Mouse (Mus musculus) cerebellum, postnatal 4 days (tissue): ENCODE results near the gene Usp10.

ENCODE experiments used
- DNase-seq, 2 experiments: peaks; one replicate each; pipeline ENCODE4 v3.0.0; 2022; ENCODE audit warnings: low spot score in 2 of 2, mixed read lengths in 1 of 2

The Usp10 gene

DNA sequence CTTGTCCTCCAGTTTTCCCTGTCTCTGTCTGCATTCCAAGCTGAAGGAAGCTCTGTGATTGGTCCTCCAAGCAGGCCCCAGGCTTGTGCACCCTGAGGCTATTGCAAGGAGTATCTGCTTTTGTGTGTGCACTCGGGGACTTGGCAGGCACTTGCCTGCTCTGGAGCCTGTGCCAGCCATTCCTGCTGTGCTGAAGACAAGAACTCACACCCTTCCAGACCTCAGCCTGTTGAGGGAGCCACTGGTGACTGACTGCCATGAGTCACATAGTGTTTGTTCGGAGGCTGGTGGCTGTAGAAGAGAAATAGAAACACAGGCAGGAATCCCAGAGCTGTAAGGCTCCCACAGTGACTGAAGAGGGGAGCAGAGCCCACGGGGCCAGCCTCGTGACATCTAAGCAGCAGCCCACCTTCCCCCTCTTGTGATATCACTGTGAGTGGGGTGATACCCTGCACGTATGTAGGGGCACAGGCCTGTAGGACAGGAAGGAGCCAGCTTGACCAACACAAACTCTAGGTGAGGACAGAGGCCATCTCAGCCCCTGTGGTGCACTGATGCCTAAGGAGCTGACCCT lies 50.5 kb downstream of the Usp10 start:
- peak in 1 of 2 experiments; percentile 74 for DNase-seq

DNA sequence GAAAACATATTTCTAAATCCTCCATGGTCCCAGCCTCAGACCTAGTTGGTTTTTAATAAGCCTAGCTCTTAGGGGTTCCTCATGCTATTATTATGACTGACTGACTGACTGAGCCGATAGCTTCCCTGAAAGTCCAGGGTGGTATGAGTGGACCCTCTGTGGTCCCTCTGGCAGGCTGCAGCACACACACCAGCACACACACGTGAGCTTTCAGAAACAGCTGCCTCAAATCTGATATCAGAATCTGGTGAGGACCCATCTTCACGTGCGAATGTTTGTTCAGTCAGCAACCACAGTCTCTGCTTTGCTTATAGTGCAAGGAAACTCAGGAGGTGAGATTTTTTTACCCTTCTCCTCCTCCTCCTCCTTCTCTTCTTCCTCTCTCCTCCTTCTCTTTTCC lies 54.7 kb downstream of the Usp10 start:
- no peak for DNase-seq

DNA sequence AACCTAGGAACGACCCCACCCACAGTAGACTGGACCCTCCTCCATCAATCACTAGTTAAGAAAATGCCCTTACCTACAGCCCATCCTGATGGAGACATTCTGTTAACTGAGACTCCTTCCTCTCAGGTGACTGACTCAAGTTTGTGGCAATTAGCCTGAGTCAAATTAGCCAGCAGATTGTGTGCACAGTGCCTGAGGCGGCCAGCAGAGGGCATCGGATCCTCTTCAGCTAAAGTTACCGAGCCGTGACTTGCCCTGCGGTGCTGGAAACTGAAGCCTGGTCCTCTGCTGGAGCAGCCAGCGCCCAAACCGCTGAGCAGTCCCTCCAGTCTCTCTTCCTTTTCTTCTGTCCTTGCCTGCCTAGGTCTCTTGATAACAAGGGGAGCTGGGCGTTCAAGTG lies 57.3 kb downstream of the Usp10 start:
- DNase-seq: no peak

DNA sequence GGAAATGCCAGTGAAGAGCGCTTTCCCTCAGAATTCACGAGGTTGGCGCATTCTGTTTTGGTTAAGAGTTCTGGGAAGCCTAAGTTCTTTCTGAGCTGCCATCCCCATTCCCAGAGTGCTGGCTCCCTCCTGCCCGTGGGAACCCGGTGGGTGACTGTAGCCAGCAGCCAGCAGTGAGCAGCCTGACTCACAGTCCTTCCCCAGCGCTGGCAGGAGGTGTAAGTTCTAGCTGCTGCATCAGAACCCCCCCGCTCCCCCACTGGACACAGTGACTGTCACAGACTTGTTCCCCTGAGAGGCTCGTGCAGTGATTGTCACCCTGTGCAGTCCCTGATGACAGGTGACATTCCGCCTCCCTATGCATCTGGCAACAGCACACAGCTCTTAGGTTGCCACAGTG lies 60.0 kb downstream of the Usp10 start:
- no peak for DNase-seq

DNA sequence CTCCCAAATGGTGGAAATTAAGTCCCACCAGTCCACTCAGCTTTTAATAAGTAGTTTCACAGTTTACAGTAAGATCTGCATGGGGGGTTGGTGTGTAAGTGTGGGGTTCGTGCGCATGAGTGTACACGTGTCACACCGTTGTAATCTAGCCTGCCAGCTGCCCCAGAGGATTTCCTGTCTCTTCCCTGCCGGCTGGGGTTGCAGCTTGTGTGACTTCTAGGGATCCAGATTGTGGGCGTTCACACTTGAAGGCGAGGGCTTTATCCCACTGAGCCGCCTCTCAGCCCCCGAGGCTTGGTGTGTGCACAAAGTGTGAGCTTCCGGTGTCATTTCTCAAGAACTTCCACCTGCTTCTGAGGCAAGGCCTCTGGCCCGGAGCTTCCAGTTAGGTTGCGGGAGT lies 62.4 kb downstream of the Usp10 start:
- DNase-seq: no peak

DNA sequence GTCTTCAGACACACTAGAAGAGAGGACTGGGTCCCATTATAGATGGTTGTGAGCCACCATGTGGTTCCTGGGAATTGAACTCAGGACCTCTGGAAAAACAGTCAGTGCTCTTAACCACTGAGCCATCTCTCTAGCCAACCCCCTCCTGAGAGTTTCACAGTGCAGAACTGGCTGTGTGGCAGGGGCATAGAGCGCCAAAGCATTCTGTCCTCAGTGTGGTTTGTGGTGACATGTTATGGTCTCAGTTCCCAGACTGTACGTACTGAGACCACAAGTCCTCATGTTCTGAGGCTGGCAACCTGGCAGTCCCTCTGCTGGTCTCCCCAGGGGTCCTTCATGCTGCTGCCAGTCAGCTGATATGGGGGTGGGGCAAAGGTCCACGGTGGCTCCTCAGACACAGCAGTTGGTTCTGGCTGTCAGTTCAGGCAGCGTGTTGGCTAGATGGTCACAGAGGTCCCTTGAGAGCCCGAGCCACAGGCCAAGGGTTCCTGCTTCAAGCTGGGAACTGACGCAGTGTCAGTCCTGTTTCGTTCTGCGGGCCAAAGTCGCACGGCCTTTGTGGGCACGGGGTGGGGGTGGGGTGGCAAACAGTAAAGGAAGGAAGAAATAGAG lies 68.7 kb downstream of the Usp10 start:
- DNase-seq: no peak

DNA sequence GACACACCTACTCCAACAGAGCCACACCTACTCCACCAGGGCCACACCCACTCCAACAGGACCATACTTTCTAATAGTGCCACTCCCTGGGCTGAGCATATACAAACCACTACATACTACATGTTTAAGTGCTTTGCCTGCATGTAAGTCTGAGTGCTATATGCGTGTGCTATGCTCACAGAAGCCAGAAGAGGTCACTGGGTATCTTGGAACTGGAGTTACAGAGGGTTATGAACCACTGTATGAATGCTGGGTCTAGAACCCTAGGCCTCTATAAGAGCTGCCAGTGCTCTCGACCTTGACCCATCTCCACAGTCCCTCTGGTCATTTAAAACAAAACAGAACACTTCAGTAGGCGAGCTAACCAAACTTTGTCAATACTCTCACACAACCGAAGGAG lies 71.1 kb downstream of the Usp10 start:
- no peak for DNase-seq

DNA sequence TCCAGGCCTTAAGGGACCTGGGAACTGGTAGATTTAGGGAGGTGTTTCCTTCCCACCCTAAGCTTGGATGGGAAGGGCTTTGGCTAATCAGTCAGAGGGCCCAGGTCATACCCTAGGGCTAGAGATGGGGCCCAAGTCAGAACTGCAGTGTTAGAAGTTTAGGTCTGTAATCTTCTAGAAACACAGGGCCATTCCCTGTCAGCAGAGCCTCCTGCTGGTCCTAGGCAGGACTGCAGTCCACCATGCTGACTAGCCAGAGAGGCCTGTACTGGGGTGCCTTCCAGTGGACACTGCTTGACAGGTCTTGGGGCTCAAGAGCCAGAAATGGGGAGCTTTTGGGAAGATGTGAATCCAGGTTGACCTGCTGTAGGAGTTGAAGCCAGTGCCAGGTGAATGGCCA lies 73.9 kb downstream of the Usp10 start:
- DNase-seq: no peak

DNA sequence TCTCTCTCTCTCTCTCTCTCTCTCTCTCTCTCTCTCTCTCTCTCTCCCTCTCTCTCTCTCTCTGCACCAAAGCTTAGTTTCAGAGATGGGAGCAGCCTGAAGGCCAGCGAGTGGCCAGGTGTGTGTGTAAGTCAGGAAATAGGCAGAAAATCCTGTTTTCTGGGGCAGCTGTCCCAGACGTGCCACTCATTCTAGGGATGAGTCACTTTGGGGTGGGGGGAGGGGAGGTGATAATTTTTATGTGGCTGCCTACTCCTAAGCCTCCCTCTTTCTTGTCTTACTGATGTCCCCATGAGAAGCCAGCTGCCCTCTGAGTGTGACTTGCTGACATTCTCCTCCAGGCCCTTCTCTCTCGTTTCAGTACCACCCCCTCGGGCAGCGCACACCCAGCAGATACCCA lies 76.0 kb downstream of the Usp10 start:
- no peak for DNase-seq

DNA sequence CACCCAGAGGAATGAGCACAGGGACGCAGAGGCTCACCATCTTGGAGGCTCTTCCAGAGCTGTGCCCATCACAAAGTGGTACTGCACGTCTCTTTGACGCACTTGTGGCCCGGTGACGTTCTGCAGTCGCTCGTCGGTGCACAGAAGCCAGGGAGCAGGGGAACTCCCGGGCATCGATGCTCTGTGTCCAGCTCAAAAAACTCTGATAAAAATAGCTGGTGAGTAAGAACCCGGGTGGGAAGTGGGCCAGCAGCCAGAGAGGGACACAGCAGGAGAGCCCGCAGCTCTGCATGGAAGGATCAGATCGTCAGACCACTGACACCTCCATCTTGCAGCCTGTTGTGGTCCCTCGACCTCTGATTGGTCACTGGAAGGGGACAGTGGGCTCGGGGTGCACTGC lies 77.9 kb downstream of the Usp10 start:
- DNase-seq: no peak

DNA sequence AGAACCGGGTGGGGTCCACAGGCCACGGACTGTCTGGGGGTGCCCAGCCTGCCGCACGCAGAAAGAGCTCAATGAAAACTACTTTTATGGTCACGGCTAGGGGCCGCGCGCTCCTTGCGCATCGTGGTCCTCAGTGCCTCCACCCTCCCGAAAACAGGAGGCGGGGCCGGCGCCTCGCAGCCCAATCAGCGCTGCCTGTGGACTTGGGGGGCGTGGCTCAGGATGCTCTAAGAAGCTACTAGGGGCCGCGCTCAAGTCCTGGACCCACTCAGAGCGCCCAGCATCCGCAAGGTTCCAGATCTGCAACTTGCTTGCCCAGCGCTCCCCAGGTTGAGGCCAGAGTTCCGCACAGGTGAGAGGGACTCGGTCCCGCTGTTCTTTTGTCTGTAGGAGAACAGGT lies 82.1 kb downstream of the Usp10 start, which contains the start of gene Crispld2:
Gene Crispld2 (plus strand): TSS at position 190 of the 400 bp plus-strand sequence.
- DNase-seq: peak; percentile 56 to 80

DNA sequence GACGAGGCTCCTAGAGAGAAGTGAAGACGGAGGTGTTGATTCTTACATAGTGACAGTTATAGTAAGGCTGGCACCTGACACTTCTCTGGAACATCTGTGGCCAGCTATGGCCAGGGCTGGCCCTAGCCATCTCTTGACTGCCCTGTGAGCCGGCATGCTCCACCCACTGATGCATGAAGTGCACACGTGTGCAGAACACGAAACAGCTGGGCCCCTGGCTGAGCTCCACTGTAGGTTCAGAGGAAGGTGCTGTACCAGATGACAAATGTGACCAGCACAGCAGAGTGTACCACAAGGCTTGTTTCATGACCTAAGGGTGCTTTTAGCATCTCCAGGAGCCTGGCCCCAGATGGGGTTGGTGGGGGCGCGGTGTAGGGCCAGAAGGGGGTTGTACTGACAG lies 84.0 kb downstream of the Usp10 start:
- no peak for DNase-seq

DNA sequence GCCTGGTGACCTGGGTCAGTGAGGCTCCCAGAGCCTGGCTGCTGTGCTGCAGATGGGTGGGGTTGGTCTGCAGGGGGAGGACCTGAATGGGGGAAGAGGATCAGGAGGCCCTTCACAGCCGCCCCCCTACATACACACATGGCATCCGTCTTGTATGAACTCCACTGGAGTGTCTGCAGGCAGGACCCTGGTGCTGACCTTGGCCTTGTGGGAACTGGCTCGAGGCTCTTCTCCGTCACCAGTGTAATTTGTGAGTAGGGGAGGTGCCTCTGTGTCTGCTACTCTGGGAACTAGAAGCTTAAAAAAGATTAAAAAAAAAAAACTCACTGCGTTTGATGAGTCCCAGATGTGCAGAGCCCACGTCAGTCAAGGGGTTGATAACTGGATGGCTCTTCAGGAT lies 84.4 kb downstream of the Usp10 start:
- DNase-seq: no peak

DNA sequence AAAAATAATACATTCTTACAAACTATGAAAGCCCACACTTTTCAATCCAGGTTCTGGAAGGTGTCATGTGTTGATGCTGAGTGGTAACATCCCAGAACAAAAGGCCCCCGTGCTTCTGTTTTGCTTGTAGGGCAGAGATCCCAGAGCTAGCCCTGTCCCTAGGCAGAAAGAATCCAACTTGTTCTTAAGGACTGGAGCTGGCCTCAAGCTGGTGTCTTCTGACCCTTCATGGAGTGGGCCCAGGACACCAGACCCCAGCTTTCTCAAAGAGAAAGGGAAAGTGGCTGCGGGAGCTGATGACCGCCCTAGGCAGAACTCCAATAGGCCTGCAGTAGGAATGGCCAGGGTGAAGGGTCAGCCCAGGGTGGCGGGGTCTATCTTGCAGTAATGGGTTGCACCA lies 87.1 kb downstream of the Usp10 start:
- DNase-seq: no peak

DNA sequence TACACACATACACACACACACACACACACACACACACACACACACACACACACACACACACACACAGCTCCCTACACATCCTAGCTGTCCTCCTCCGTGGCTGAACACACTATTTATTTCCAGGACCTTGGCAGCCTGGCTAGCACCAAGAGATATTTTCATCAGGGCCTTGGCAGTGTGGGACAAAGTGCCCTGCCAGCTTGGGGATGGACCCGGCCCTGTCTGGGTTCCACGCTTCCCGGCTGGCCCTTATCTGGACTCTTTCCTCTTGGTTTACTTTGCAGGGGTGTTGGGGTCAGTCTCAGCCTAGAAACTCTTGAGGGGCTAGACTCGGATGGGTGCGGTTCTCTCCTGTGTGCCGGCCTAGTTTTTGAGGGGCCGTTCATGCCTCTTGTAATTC lies 90.3 kb downstream of the Usp10 start:
- no peak for DNase-seq

DNA sequence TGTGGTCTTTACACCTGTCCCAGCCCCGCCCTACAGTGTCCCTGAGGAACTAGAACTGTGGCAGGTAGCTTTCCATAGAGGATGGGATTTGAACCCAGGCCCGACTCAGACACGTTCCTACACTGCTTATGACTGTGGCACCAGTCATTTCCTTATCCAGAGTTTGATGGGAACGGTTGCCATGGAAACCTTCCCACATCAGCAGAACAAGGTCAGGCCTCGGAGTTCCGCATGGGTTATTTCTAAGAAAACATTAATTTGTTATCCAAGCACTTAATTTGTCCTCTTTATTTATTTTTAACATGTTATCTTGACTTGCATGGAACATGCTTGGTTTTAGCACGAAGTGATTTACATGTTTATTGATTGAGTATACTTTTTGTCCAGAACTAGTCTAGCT lies 91.6 kb downstream of the Usp10 start:
- no peak for DNase-seq

DNA sequence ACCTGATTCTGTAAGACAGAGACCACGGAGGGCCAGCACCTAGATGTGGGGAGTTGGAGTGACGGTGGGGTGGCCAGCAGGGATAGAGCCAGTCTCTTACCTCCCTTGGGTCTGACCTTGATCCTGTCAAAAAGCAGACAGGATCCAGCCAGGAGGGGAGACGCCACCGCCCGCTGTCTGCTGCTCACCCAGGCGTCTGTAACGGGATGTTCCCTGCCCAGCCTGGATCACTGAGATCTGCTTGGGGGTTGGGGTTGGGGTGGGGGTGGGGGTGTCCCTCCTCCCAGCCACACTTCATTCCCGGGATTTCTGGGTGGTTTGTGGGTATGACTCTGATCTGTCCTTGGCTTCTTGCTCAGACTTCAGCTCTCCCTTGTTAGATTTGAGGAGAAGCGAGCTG lies 92.2 kb downstream of the Usp10 start:
- no peak for DNase-seq

DNA sequence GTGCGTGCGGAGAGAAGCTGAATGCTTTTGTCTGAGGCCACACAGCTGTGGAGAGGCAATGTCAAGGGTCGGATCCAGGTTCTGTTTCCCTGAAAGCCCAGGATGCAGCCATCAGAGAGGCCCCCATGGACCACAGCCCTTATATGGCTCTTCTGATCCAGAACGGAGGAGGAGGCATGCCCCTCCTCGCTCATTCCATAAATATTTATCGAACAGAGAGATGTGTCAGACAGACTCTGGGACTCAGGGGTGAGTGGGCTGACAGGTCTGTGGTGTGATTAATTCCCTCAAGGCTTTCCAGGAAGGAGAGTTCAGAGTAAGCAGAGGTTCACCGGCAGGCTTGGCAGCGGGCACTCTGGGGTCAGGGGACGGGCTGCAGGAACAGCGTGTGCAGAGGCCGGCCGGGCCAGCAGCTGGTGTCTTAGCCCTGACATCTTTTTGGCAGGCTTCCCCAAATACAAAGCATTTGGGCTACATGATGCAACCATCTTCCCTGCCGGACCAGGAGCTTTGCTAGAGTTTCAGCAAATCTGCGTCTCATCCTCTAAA lies 94.1 kb downstream of the Usp10 start:
- DNase-seq: peak in 1 of 2 experiments; percentile 27

DNA sequence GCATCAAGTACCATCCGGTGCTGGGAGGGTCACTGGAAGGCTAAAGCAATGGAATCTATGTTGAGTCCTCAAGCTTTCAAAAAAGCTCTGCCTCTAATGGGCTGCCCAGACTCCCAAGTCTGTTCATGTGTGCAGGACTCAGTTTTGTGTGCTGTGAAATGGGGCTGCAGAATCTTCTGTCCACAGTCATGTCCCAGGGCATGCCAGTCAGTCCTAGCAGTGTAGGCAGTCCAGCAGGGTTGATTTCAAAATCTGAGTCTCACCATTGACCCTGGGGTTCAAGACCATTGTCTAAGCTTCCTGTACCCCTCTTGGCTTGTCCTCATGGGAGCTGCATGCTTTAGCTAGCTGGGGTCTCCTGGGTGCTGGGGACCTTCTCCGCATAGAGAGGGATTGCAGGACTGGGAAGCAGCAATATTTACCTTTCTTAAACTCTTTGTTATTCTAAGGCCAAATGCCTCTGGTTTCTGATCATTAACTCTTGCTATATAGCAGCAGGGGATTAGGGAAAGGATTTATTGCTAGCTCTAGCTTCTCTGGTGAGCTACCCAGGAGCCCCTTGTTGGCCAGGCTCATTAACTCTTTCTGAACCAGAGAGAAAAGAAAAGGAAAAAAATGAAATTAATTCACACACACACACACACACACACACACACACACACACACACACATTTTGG lies 94.7 kb downstream of the Usp10 start:
- no peak for DNase-seq

DNA sequence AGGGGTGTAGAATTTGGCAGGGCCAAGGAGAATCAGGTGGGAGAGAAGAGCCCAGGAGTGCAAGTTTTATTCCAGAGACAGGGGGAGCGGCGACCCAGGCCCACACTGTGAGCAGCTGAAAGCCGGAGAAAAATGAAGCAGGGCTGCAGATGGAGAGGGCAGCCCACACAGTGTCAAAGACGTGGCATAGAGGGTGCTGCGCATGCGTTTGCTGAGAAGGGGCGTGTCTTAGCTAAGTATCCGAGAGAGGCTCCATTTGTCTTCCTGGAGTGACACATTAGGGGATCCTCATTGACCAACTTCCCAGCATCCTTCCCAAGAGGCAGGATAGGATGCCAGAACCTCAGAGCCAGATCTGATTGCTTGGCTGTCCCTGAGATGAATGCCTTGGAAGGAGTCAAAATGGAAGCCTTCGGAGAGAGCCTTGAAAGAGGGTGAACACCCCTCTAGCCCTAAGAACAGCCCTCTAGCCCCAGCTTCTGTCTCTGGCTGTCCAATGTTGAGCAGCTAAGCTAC lies 96.5 kb downstream of the Usp10 start:
- DNase-seq: no peak
